Mouse (Mus musculus) thymus, adult 2 months (tissue): ENCODE measurements around the gene Gm20388.

Experiments used
- CTCF ChIP-seq: fragments of 200-500 bp; IDR thresholded peaks from 2 replicates; pipeline ENCODE4 v1.5.1; 2012; ENCODE audit warnings: mild to moderate bottlenecking, control low read depth, low read length, moderate library complexity, borderline replicate concordance; ENCODE audit not compliant: control insufficient read depth, poor library complexity, insufficient read depth; ENCODE audit errors: extremely low read depth
- POLR2A ChIP-seq: fragments of 200-500 bp; IDR thresholded peaks from 2 replicates; pipeline ENCODE4 v1.6.1; 2012; ENCODE audit warnings: mild to moderate bottlenecking, low read length, control low read depth, moderate library complexity; ENCODE audit not compliant: control insufficient read depth, poor library complexity, insufficient read depth; ENCODE audit errors: extremely low read depth

GRCm38 (mm10) chr8:120452111-120452510 lies 541.5 kb downstream of the Gm20388 start:
- TF ChIP-seq POLR2A (no peak), CTCF (no peak)
